Mouse (Mus musculus): ENCODE data around the gene Serinc5. TPM values are rescaled to one million over a fixed set of nuclear protein-coding genes. Genes with fewer than 3 reads are reported as not detected.

The Serinc5 gene
- polyA plus RNA-seq, 1 experiment from 2014 or later, result 19.3 TPM

DNA sequence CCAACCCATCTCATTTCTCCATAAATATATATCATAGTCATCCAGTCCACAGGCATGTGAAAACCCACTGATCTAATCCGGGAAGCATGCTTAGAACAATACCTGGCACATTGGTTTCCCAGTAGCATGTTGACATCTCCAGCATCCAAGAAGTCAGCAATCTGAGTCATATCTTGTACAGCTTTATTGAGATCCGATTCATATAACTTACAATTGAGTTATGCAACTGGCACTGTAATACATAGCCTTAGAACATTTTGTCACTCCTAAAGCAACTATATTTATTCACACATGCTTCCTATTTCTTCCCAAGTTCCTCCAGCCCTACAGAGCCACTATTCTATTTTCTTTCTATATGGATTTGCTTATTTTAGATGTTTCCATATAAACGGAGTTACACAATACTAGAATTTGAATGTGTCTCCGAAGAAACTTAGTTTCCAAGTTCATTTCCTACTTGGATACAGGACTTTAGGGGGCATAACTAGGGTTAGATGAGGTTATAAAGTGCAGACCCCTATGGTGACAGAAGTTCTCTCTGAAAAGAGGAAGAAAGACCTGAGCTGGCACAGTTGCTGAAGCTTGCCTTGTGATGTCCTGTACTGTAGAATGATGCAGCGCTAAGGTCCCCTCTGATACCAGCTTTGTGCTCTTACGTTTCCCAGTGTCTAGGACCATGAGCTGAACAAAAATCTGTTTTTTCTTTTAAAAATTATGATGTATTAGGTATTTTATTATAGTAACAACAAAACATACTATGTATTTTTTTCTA lies 57.5 kb downstream of the Serinc5 start:
- no peak overlapping the region for H3K27ac ChIP-seq (ENCODE audit: low read length)
- WGBS, result 94% methylated on average over 6 of the region's 6 CpGs
- H3K9me3 ChIP-seq (replicated peaks; ENCODE audit: control insufficient read depth, low read length, poor library complexity, severe bottlenecking), result no peaks in the 10 kb centered on the region
- no peaks in the 10 kb centered on the region for H3K4me1 ChIP-seq (ENCODE audit: control insufficient read depth, insufficient read depth, low read length)
- H3K27me3 ChIP-seq (ENCODE audit: control insufficient read depth, insufficient read depth, low read depth, low read length), result no peaks in the 10 kb centered on the region
- H3K4me2 ChIP-seq (ENCODE audit: low read length), result no peak overlapping the region
- no peaks in the 10 kb centered on the region for H3K36me3 ChIP-seq (ENCODE audit: control insufficient read depth, insufficient read depth, low read length)
- no peak overlapping the region for H3K9ac ChIP-seq (ENCODE audit: low read depth, low read length)
- no peak for ATAC-seq
- no peak overlapping the region for H3K4me3 ChIP-seq (ENCODE audit: low read depth, low read length)

DNA sequence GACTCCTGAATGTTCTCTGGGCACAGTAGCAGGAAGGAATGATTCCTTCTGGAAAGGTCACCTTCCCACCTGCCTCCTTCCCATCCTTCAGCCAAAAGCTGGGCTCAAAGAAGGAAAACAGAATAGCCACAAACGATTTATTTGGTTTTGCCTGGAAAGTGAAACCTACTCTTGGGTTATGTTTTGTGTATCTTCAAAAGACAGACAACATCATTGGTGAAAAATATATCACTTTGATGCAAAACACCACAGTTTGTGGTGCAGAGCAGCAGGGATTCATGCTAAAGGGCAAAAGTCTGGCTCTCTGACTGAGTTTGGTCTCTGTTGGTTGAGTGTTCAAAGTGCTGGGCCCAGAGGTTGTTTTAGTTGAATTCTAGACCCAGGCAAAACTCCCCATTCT lies 60.8 kb downstream of the Serinc5 start:
- no peaks in the 10 kb centered on the region for H3K27me3 ChIP-seq (ENCODE audit: control insufficient read depth, insufficient read depth, low read depth, low read length)
- H3K4me3 ChIP-seq (ENCODE audit: low read depth, low read length), result no peak overlapping the region
- H3K4me1 ChIP-seq (ENCODE audit: control insufficient read depth, insufficient read depth, low read length), result no peaks in the 10 kb centered on the region
- 72% methylated on average over 1 of the region's 1 CpGs for WGBS
- no peak for ATAC-seq
- H3K9me3 ChIP-seq (replicated peaks; ENCODE audit: control insufficient read depth, low read length, poor library complexity, severe bottlenecking), result no peaks in the 10 kb centered on the region
- no peak overlapping the region for H3K4me2 ChIP-seq (ENCODE audit: low read length)
- H3K9ac ChIP-seq (ENCODE audit: low read depth, low read length), result no peak overlapping the region
- no peak overlapping the region for H3K27ac ChIP-seq (ENCODE audit: low read length)
- H3K36me3 ChIP-seq (ENCODE audit: control insufficient read depth, insufficient read depth, low read length), result no peaks in the 10 kb centered on the region

DNA sequence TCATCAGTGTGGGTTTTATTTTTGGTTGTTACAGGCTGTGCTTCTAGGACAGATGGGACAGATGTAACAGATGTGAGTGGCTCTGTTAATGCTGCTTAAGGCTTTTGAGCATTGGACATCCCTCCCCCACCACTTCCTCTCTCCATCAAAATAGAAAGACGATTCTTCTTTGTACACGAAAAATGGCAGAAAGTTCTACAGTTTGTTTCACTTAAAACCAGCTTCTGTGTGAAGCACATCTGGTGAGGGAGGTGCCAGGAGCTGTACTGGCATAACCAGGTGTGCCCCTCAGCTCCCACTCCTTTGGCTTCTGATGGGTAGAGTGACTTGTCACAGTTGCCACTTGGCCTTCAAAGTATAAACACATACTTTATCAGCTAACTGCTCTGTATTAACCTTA lies 63.8 kb downstream of the Serinc5 start:
- no peaks in the 10 kb centered on the region for H3K4me1 ChIP-seq (ENCODE audit: control insufficient read depth, insufficient read depth, low read length)
- no peaks in the 10 kb centered on the region for H3K27me3 ChIP-seq (ENCODE audit: control insufficient read depth, insufficient read depth, low read depth, low read length)
- no peaks in the 10 kb centered on the region for H3K9me3 ChIP-seq (replicated peaks; ENCODE audit: control insufficient read depth, low read length, poor library complexity, severe bottlenecking)
- 85% methylated on average over 2 of the region's 2 CpGs for WGBS
- no peaks in the 10 kb centered on the region for H3K36me3 ChIP-seq (ENCODE audit: control insufficient read depth, insufficient read depth, low read length)
- ATAC-seq, result no peak
- H3K4me2 ChIP-seq (ENCODE audit: low read length), result no peak overlapping the region
- H3K4me3 ChIP-seq (ENCODE audit: low read depth, low read length), result no peak overlapping the region
- no peak overlapping the region for H3K27ac ChIP-seq (ENCODE audit: low read length)
- H3K9ac ChIP-seq (ENCODE audit: low read depth, low read length), result no peak overlapping the region

DNA sequence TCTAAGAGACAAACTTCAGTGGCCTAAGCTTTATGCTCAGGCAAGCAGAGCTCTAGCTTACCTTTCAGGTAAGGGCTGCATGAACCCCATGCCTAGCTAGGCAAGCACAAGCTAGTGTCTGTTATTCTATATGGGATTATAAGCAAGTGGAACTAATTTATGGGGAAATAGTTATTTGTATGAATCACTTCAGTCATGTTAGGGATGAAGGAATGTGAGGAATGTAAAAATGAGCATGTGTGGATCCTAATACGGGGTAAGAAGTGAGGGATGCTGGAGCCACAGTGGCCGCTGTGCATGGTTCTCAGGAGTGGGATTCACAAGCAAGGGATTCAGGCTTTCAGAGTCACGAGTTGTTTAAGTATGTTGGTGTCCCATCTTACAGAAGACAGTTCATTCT lies 64.4 kb downstream of the Serinc5 start:
- no peaks in the 10 kb centered on the region for H3K27me3 ChIP-seq (ENCODE audit: control insufficient read depth, insufficient read depth, low read depth, low read length)
- H3K4me1 ChIP-seq (ENCODE audit: control insufficient read depth, insufficient read depth, low read length), result no peaks in the 10 kb centered on the region
- ATAC-seq, result no peak
- 74% methylated on average over 3 of the region's 3 CpGs for WGBS
- H3K27ac ChIP-seq (ENCODE audit: low read length), result no peak overlapping the region
- no peaks in the 10 kb centered on the region for H3K9me3 ChIP-seq (replicated peaks; ENCODE audit: control insufficient read depth, low read length, poor library complexity, severe bottlenecking)
- H3K36me3 ChIP-seq (ENCODE audit: control insufficient read depth, insufficient read depth, low read length), result no peaks in the 10 kb centered on the region
- H3K4me3 ChIP-seq (ENCODE audit: low read depth, low read length), result no peak overlapping the region
- no peak overlapping the region for H3K9ac ChIP-seq (ENCODE audit: low read depth, low read length)
- H3K4me2 ChIP-seq (ENCODE audit: low read length), result no peak overlapping the region

DNA sequence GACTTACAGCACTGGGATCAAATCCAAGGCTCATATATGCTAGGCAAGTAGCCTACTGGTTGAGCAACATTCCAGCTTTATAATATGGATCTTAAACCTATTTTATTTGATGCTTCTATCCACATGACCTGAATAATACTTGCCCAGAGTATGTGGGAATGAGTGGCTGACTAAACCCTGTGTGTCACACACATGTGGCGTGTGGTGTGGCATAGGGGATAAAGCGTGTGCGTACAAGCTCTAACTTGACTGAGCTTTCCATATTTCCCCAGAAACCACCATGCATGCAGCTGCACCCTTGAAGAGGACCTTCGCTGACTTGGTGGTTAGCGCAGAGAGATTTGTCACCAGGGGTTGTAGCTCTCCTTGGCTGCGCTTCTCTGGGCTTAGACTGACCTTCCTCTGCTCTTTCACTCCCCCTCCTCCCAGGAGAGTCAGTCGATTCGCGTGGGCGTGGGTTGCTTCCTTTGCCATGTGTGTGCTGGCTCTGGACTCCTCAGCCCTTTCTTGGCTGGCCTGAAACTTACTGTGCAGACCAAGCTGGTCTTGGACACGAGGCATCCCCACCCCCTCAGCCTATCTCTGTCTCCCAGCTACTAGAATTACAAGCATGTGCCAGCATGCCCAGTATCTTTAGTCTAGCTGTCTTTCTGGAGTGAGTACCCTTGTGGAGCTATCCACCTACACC lies 65.2 kb downstream of the Serinc5 start:
- H3K4me1 ChIP-seq (ENCODE audit: control insufficient read depth, insufficient read depth, low read length), result no peaks in the 10 kb centered on the region
- WGBS, result 83% methylated on average over 11 of the region's 11 CpGs
- H3K36me3 ChIP-seq (ENCODE audit: control insufficient read depth, insufficient read depth, low read length), result no peaks in the 10 kb centered on the region
- no peak overlapping the region for H3K4me3 ChIP-seq (ENCODE audit: low read depth, low read length)
- ATAC-seq, result peak; percentile 38
- H3K9me3 ChIP-seq (replicated peaks; ENCODE audit: control insufficient read depth, low read length, poor library complexity, severe bottlenecking), result no peaks in the 10 kb centered on the region
- no peak overlapping the region for H3K4me2 ChIP-seq (ENCODE audit: low read length)
- no peaks in the 10 kb centered on the region for H3K27me3 ChIP-seq (ENCODE audit: control insufficient read depth, insufficient read depth, low read depth, low read length)
- H3K27ac ChIP-seq (ENCODE audit: low read length), result no peak overlapping the region
- H3K9ac ChIP-seq (ENCODE audit: low read depth, low read length), result no peak overlapping the region

DNA sequence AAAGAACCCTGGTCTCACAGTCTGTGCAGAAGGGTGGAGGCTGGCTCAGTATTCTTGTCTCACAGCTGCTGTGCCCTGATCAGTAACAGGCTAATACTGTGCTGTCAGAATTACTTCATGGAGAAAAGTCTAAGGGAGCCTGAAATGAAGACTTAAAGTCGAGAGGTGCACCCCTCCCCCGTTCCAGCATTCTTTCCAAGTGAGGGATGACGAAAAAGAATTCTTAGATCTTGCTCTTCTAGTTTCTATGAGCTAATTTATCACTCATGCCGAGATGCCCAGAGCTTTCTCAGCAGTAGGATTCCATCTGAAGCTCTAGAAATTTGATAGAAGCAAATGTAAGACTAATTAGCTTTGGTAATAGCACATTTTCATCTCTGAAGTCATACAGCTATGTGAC lies 66.8 kb downstream of the Serinc5 start:
- H3K36me3 ChIP-seq (ENCODE audit: control insufficient read depth, insufficient read depth, low read length), result no peaks in the 10 kb centered on the region
- ATAC-seq, result no peak
- H3K4me2 ChIP-seq (ENCODE audit: low read length), result no peak overlapping the region
- no peaks in the 10 kb centered on the region for H3K4me1 ChIP-seq (ENCODE audit: control insufficient read depth, insufficient read depth, low read length)
- H3K9ac ChIP-seq (ENCODE audit: low read depth, low read length), result no peak overlapping the region
- H3K4me3 ChIP-seq (ENCODE audit: low read depth, low read length), result no peak overlapping the region
- no peak overlapping the region for H3K27ac ChIP-seq (ENCODE audit: low read length)
- no peaks in the 10 kb centered on the region for H3K27me3 ChIP-seq (ENCODE audit: control insufficient read depth, insufficient read depth, low read depth, low read length)
- 63% methylated on average over 4 of the region's 4 CpGs for WGBS
- H3K9me3 ChIP-seq (replicated peaks; ENCODE audit: control insufficient read depth, low read length, poor library complexity, severe bottlenecking), result no peaks in the 10 kb centered on the region

DNA sequence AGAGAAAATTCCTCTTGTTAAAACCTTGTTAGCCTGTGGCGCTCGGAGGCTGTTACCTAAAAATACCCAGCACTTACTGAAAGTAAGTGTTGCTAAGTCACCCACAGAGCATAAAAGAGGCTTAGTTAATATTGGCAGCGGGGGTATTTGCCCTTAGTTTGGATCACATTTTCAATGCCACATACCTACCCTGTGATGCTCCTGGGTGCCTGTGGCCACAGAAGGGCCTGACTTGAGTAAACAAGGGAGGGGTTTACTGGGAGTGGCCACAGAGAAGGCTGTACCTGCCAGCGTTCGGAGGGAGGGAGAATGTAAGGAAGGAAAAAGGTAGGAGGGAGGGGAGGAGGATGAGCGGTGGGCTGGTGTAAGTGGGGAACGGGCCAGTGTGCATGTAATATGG lies 68.8 kb downstream of the Serinc5 start:
- Histone ChIP-seq H3K4me2 (ENCODE audit: low read length) (no peak overlapping the region), H3K4me1 (ENCODE audit: control insufficient read depth, insufficient read depth, low read length) (no peaks in the 10 kb centered on the region), H3K4me3 (ENCODE audit: low read depth, low read length) (no peak overlapping the region), H3K9me3 (replicated peaks; ENCODE audit: control insufficient read depth, low read length, poor library complexity, severe bottlenecking) (no peaks in the 10 kb centered on the region), H3K27me3 (ENCODE audit: control insufficient read depth, insufficient read depth, low read depth, low read length) (no peaks in the 10 kb centered on the region), H3K9ac (ENCODE audit: low read depth, low read length) (no peak overlapping the region), H3K27ac (ENCODE audit: low read length) (no peak overlapping the region), H3K36me3 (ENCODE audit: control insufficient read depth, insufficient read depth, low read length) (no peaks in the 10 kb centered on the region)
- no peak for ATAC-seq
- 71% methylated on average over 7 of the region's 7 CpGs for WGBS

DNA sequence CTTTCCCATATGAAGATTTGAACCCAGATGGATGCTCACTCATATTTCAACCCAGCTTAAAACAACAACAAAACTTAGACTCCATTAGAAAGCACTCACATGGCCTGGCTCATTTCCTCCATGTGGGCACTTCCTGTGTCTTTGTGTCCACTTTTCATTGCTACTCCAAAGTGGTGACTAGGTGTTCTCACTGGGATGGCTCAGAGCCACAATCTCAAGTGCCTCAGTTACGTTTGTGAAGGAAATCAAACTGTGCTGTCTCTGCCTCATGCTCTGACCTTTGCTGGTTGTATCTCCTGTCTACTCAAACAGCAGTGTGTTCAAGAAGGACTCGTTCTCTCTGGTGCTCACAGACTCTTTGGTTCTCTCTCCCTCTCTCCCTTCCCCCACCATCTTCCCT lies 70.7 kb downstream of the Serinc5 start:
- no peak overlapping the region for H3K4me2 ChIP-seq (ENCODE audit: low read length)
- no peaks in the 10 kb centered on the region for H3K4me1 ChIP-seq (ENCODE audit: control insufficient read depth, insufficient read depth, low read length)
- no peaks in the 10 kb centered on the region for H3K9me3 ChIP-seq (replicated peaks; ENCODE audit: control insufficient read depth, low read length, poor library complexity, severe bottlenecking)
- no peak overlapping the region for H3K4me3 ChIP-seq (ENCODE audit: low read depth, low read length)
- H3K36me3 ChIP-seq (ENCODE audit: control insufficient read depth, insufficient read depth, low read length), result 0 out of 2 replicates have a peak, but pooled peaks cover 3% of the 10 kb centered on the region
- no peak for ATAC-seq
- no peaks in the 10 kb centered on the region for H3K27me3 ChIP-seq (ENCODE audit: control insufficient read depth, insufficient read depth, low read depth, low read length)
- WGBS, result 86% methylated on average over 2 of the region's 2 CpGs
- H3K9ac ChIP-seq (ENCODE audit: low read depth, low read length), result no peak overlapping the region
- no peak overlapping the region for H3K27ac ChIP-seq (ENCODE audit: low read length)

DNA sequence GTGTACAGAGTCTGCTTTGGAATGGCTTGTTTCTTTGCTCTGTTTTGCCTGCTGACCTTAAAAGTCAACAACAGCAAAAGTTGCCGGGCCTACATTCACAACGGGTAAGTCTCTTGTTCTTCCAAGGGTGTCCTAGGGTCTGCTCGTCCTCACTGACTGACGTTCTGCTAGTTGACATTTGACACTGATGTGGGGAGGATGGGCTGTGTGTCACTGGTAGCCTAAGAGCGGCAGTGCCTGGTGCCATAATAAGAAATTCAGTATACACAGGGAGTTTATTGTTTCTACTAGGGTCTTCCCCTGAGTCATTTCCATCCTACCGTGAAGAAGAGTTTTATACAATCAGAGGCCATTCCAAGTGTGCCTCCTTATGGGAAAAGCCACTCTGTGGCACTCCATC lies 71.9 kb downstream of the Serinc5 start:
- no peak for ATAC-seq
- Histone ChIP-seq H3K27me3 (ENCODE audit: control insufficient read depth, insufficient read depth, low read depth, low read length) (no peaks in the 10 kb centered on the region), H3K27ac (ENCODE audit: low read length) (no peak overlapping the region), H3K4me2 (ENCODE audit: low read length) (no peak overlapping the region), H3K4me3 (ENCODE audit: low read depth, low read length) (no peak overlapping the region), H3K36me3 (ENCODE audit: control insufficient read depth, insufficient read depth, low read length) (0 out of 2 replicates have a peak, but pooled peaks cover 3% of the 10 kb centered on the region), H3K9ac (ENCODE audit: low read depth, low read length) (no peak overlapping the region), H3K4me1 (ENCODE audit: control insufficient read depth, insufficient read depth, low read length) (no peaks in the 10 kb centered on the region), H3K9me3 (replicated peaks; ENCODE audit: control insufficient read depth, low read length, poor library complexity, severe bottlenecking) (no peaks in the 10 kb centered on the region)
- 55% methylated on average over 6 of the region's 6 CpGs for WGBS
